Mouse (Mus musculus): ENCODE results near the gene Oprm1.

Gene Oprm1

GRCm38 (mm10) chr10:6890348-6891009 is 132.2 kb downstream of the Oprm1 start:
- no peak for DNase-seq (ENCODE audit: extremely low spot score, low spot score)

- DNase-seq (ENCODE audit: extremely low spot score, low spot score) = no peak
Observed at GRCm38 (mm10) chr10:6895796-6896195, 137.5 kb downstream of the Oprm1 start.

GRCm38 (mm10) chr10:6896659-6897303 is 138.5 kb downstream of the Oprm1 start:
- DNase-seq (ENCODE audit: extremely low spot score, low spot score) = no peak

- no peak for DNase-seq (ENCODE audit: extremely low spot score, low spot score)
Observed at GRCm38 (mm10) chr10:6900126-6900525, 141.8 kb downstream of the Oprm1 start.

- no peak for DNase-seq (ENCODE audit: extremely low spot score, low spot score)
Observed at GRCm38 (mm10) chr10:6901819-6902393, 143.6 kb downstream of the Oprm1 start.

- DNase-seq (ENCODE audit: extremely low spot score, low spot score) = no peak
Observed at GRCm38 (mm10) chr10:6909763-6910162, 151.5 kb downstream of the Oprm1 start.

GRCm38 (mm10) chr10:6915991-6916390 is 157.7 kb downstream of the Oprm1 start:
- no peak for DNase-seq (ENCODE audit: extremely low spot score, low spot score)

GRCm38 (mm10) chr10:6916545-6917257 is 158.4 kb downstream of the Oprm1 start:
- DNase-seq (ENCODE audit: extremely low spot score, low spot score) = peak; percentile 33

- no peak for DNase-seq (ENCODE audit: extremely low spot score, low spot score)
Observed at GRCm38 (mm10) chr10:6926724-6927123, 168.4 kb downstream of the Oprm1 start.

- no peak for DNase-seq (ENCODE audit: extremely low spot score, low spot score)
Observed at GRCm38 (mm10) chr10:6927600-6928223, 169.4 kb downstream of the Oprm1 start.

GRCm38 (mm10) chr10:6928905-6929304 is 170.6 kb downstream of the Oprm1 start:
- DNase-seq (ENCODE audit: extremely low spot score, low spot score) = no peak

- no peak for DNase-seq (ENCODE audit: extremely low spot score, low spot score)
Observed at GRCm38 (mm10) chr10:6930398-6930797, 172.1 kb downstream of the Oprm1 start.

GRCm38 (mm10) chr10:6930889-6931288 is 172.6 kb downstream of the Oprm1 start:
- DNase-seq (ENCODE audit: extremely low spot score, low spot score) = no peak

- no peak for DNase-seq (ENCODE audit: extremely low spot score, low spot score)
Observed at GRCm38 (mm10) chr10:6934776-6935175, 176.5 kb downstream of the Oprm1 start.

- DNase-seq (ENCODE audit: extremely low spot score, low spot score) = no peak
Observed at GRCm38 (mm10) chr10:6936671-6937425, 178.5 kb downstream of the Oprm1 start.

- no peak for DNase-seq (ENCODE audit: extremely low spot score, low spot score)
Observed at GRCm38 (mm10) chr10:6953115-6953514, 194.8 kb downstream of the Oprm1 start.

GRCm38 (mm10) chr10:6954533-6954932 is 196.2 kb downstream of the Oprm1 start:
- no peak for DNase-seq (ENCODE audit: extremely low spot score, low spot score)

- DNase-seq (ENCODE audit: extremely low spot score, low spot score) = no peak
Observed at GRCm38 (mm10) chr10:6956357-6956756, 198.1 kb downstream of the Oprm1 start.

- DNase-seq (ENCODE audit: extremely low spot score, low spot score) = no peak
Observed at GRCm38 (mm10) chr10:6958791-6959190, 200.5 kb downstream of the Oprm1 start.

GRCm38 (mm10) chr10:6967588-6968242 is 209.4 kb downstream of the Oprm1 start:
- DNase-seq (ENCODE audit: extremely low spot score, low spot score) = no peak
